Mouse (Mus musculus) cerebellum, adult 8-10 months (tissue): ENCODE measurements around the gene Kat7.

Experiments
- DNase-seq: peaks from one replicate; pipeline ENCODE4 v3.0.0; 2022

Kat7 gene

GRCm38 (mm10) chr11:95274613-95275012 is 35.4 kb downstream of the Kat7 start:
- no peak for DNase-seq

GRCm38 (mm10) chr11:95273661-95274060 is 36.4 kb downstream of the Kat7 start:
- no peak for DNase-seq

- no peak for DNase-seq
Observed at GRCm38 (mm10) chr11:95266540-95267245, 43.4 kb downstream of the Kat7 start.

GRCm38 (mm10) chr11:95264455-95265013 is 45.5 kb downstream of the Kat7 start:
- no peak for DNase-seq

GRCm38 (mm10) chr11:95263816-95264454 is 46.1 kb downstream of the Kat7 start:
- no peak for DNase-seq

GRCm38 (mm10) chr11:95261178-95261751 is 48.8 kb downstream of the Kat7 start, which contains the start of gene Tac4:
TSS of gene Tac4 (plus strand) at chr11:95261529.
- DNase-seq: no peak

- peak; percentile 86 for DNase-seq
Observed at GRCm38 (mm10) chr11:95259088-95259849, 50.8 kb downstream of the Kat7 start.

GRCm38 (mm10) chr11:95258490-95258889 is 51.6 kb downstream of the Kat7 start:
- DNase-seq: peak; percentile 44

GRCm38 (mm10) chr11:95257930-95258329 is 52.1 kb downstream of the Kat7 start:
- no peak for DNase-seq

- DNase-seq: no peak
Observed at GRCm38 (mm10) chr11:95255747-95256146, 54.3 kb downstream of the Kat7 start.

GRCm38 (mm10) chr11:95254165-95254564 is 55.9 kb downstream of the Kat7 start:
- no peak for DNase-seq

GRCm38 (mm10) chr11:95252104-95252503 is 57.9 kb downstream of the Kat7 start:
- no peak for DNase-seq

GRCm38 (mm10) chr11:95251295-95251694 is 58.8 kb downstream of the Kat7 start:
- DNase-seq: peak; percentile 69

GRCm38 (mm10) chr11:95250110-95250509 is 59.9 kb downstream of the Kat7 start:
- DNase-seq: no peak

- no peak for DNase-seq
Observed at GRCm38 (mm10) chr11:95247065-95247464, 63.0 kb downstream of the Kat7 start.

GRCm38 (mm10) chr11:95245456-95245855 is 64.6 kb downstream of the Kat7 start:
- DNase-seq: no peak

GRCm38 (mm10) chr11:95242653-95243052 is 67.4 kb downstream of the Kat7 start:
- no peak for DNase-seq

GRCm38 (mm10) chr11:95238477-95238876 is 71.6 kb downstream of the Kat7 start:
- DNase-seq: no peak

- no peak for DNase-seq
Observed at GRCm38 (mm10) chr11:95232329-95232696, 77.7 kb downstream of the Kat7 start.

- peak; percentile 61 for DNase-seq
Observed at GRCm38 (mm10) chr11:95231688-95232328, 78.2 kb downstream of the Kat7 start.

- no peak for DNase-seq
Observed at GRCm38 (mm10) chr11:95227467-95227866, 82.6 kb downstream of the Kat7 start.

GRCm38 (mm10) chr11:95225448-95225847 is 84.6 kb downstream of the Kat7 start:
- no peak for DNase-seq
